Mouse (Mus musculus) stomach, embryonic 14.5 days (tissue): ENCODE data around the gene Gin1. TPM values are rescaled to one million over a fixed set of nuclear protein-coding genes. Genes with fewer than 3 reads are reported as not detected.

Experiments used
- ATAC-seq: fragments of 200-750 bp; cut with Nextera tagmentation; 2 replicates; pipeline ENCODE4 v1.8.0; 2017; ENCODE audit warnings: low read depth, moderate TSS enrichment; ENCODE audit not compliant: insufficient number of reproducible peaks, insufficient read depth, low FRiP score
- H3K27ac ChIP-seq: fragments of 300-500 bp; sonication (generic); 2 replicates; pipeline ENCODE4 v1.5.1; 2014; ENCODE audit warnings: mild to moderate bottlenecking, low read length, moderate library complexity, mixed read lengths
- H3K27me3 ChIP-seq: fragments of 300-500 bp; sonication (generic); 2 replicates; pipeline ENCODE4 v1.6.1; 2014; ENCODE audit warnings: low read length, control low read depth, mixed read lengths; ENCODE audit not compliant: control insufficient read depth, insufficient read depth
- H3K36me3 ChIP-seq: fragments of 300-500 bp; sonication (generic); 2 replicates; pipeline ENCODE4 v1.6.1; 2014; ENCODE audit warnings: mild to moderate bottlenecking, control low read depth, low read length, moderate library complexity, mixed read lengths; ENCODE audit not compliant: control insufficient read depth, insufficient read depth
- H3K4me1 ChIP-seq: fragments of 300-500 bp; sonication (generic); 2 replicates; pipeline ENCODE4 v1.6.1; 2014; ENCODE audit warnings: low read length, control low read depth, mixed read lengths; ENCODE audit not compliant: control insufficient read depth, insufficient read depth
- H3K4me2 ChIP-seq: fragments of 300-500 bp; sonication (generic); replicated peaks from 2 replicates; pipeline ENCODE4 v1.6.1; 2014; ENCODE audit warnings: low read depth, low read length, control low read depth
- H3K4me3 ChIP-seq: fragments of 300-500 bp; sonication (generic); 2 replicates; pipeline ENCODE4 v1.5.1; 2014; ENCODE audit warnings: low read depth, low read length, control low read depth
- H3K9ac ChIP-seq: fragments of 300-500 bp; sonication (generic); replicated peaks from 2 replicates; pipeline ENCODE4 v1.6.1; 2014; ENCODE audit warnings: low read depth, mild to moderate bottlenecking, control low read depth, low read length, moderate library complexity, mixed read lengths
- H3K9me3 ChIP-seq: fragments of 300-500 bp; sonication (generic); 2 replicates; pipeline ENCODE4 v1.6.1; 2016; ENCODE audit warnings: low read depth, low read length, control low read depth; ENCODE audit not compliant: control insufficient read depth
- WGBS: fragments of 180-500 bp; shearing (Covaris S2); extraction: QIAGEN DNeasy Blood & Tissue Kit; methylation state at CpG from one replicate; pipeline ENCODE4 v1.1.7; 2014; 5-methylcytosine and 5-hydroxymethylcytosine counted together
- polyA plus RNA-seq: library from polyadenylated mRNA; unstranded; fragments of >200 nt; fragmentation: Nextera tagmentation; extraction: Ambion mirVana; gene quantifications from 2 replicates; pipeline ENCODE4 v1.2.1, GENCODE M21; 2014

Gin1 gene
- polyA plus RNA-seq, result 16.4 and 19.3 TPM in 2 replicates

GRCm38 (mm10) chr1:97769904-97770753 lies at the start of gene Gin1, which contains the start of gene Ppip5k2:
Gene Gin1, plus strand, starts transcription at chr1:97770172.
Gene Ppip5k2, minus strand, starts transcription at chr1:97770411.
- H3K27me3 ChIP-seq, result no peaks in the 10 kb centered on the region
- under 1% methylated on average over 66 of the region's 66 CpGs for WGBS
- H3K4me3 ChIP-seq, result peak within 1 kb of the TSS; percentile 89
- peak; percentile 98 for ATAC-seq
- peak within 1 kb of the TSS; percentile 66 for H3K9ac ChIP-seq
- peaks cover 15% of the 10 kb centered on the region for H3K4me1 ChIP-seq
- H3K9me3 ChIP-seq, result no peaks in the 10 kb centered on the region
- H3K36me3 ChIP-seq, result no peaks in the 10 kb centered on the region
- peak within 1 kb of the TSS; percentile 76 for H3K27ac ChIP-seq
- H3K4me2 ChIP-seq, result peak within 1 kb of the TSS; percentile 77

GRCm38 (mm10) chr1:97726730-97727129 lies 43.2 kb upstream of the Gin1 start:
- Histone ChIP-seq H3K9me3 (no peaks in the 10 kb centered on the region), H3K4me1 (no peaks in the 10 kb centered on the region), H3K4me3 (no peak overlapping the region), H3K36me3 (peaks cover 27% of the 10 kb centered on the region), H3K4me2 (no peak overlapping the region), H3K27me3 (no peaks in the 10 kb centered on the region), H3K9ac (no peak overlapping the region), H3K27ac (no peak overlapping the region)
- ATAC-seq, result no peak
- 65% methylated on average over 2 of the region's 2 CpGs for WGBS

DNA sequence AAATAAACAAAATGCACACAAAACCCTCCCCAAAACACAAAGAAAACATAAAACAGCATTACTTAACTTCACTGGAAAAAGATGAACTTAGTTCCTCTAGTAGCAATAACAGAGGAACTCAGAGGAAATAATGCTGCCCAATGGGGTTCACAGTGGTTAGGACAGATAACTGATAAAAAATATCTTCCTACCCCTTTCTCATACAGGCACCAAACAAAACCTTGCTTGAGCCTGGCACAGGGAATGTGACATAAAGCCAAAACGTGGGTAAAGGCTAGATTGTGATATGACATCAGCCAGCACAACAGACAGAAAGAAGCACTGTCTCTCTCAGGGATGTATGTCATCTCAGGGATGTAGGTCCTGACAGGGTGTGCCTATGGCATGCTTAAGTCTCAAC lies 40.6 kb upstream of the Gin1 start:
- peaks cover 21% of the 10 kb centered on the region for H3K36me3 ChIP-seq
- H3K27me3 ChIP-seq, result no peaks in the 10 kb centered on the region
- H3K4me3 ChIP-seq, result no peak overlapping the region
- H3K4me2 ChIP-seq, result no peak overlapping the region
- H3K4me1 ChIP-seq, result no peaks in the 10 kb centered on the region
- 80% methylated on average over 1 of the region's 1 CpGs for WGBS
- no peak for ATAC-seq
- no peak overlapping the region for H3K27ac ChIP-seq
- H3K9me3 ChIP-seq, result no peaks in the 10 kb centered on the region
- no peak overlapping the region for H3K9ac ChIP-seq

- peaks cover 39% of the 10 kb centered on the region for H3K36me3 ChIP-seq
- no peak overlapping the region for H3K4me3 ChIP-seq
- no peak overlapping the region for H3K4me2 ChIP-seq
- no peaks in the 10 kb centered on the region for H3K9me3 ChIP-seq
- H3K27me3 ChIP-seq, result no peaks in the 10 kb centered on the region
- ATAC-seq, result no peak
- no peaks in the 10 kb centered on the region for H3K4me1 ChIP-seq
- WGBS, result 100% methylated on average over 1 of the region's 1 CpGs
- H3K9ac ChIP-seq, result no peak overlapping the region
- H3K27ac ChIP-seq, result no peak overlapping the region
These were observed 26.9 kb upstream of the Gin1 start for GRCm38 (mm10) chr1:97743063-97743462.

DNA sequence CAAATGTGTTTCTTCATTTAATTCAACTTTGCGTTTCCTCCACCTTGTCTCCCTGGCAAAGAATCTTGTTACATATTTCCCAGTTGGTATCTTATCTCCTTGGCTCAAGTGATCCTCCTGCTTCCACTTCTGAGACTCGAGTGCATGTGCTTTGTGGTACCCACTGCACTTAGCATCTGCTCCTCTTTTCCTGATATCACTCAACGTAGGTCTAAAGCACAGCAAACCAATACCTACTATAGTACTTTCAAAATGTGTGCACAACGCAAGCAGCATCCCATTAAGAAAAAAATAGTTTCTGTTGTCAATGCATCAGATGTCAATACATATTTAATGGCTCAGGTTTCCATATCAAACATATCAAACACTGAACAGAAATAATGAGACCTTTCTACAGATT lies 24.3 kb upstream of the Gin1 start:
- Histone ChIP-seq H3K9me3 (no peaks in the 10 kb centered on the region), H3K4me2 (no peak overlapping the region), H3K4me1 (no peaks in the 10 kb centered on the region), H3K4me3 (no peak overlapping the region), H3K36me3 (peaks cover 38% of the 10 kb centered on the region), H3K9ac (no peak overlapping the region), H3K27me3 (no peaks in the 10 kb centered on the region), H3K27ac (no peak overlapping the region)
- 89% methylated on average over 4 of the region's 4 CpGs for WGBS
- no peak for ATAC-seq

DNA sequence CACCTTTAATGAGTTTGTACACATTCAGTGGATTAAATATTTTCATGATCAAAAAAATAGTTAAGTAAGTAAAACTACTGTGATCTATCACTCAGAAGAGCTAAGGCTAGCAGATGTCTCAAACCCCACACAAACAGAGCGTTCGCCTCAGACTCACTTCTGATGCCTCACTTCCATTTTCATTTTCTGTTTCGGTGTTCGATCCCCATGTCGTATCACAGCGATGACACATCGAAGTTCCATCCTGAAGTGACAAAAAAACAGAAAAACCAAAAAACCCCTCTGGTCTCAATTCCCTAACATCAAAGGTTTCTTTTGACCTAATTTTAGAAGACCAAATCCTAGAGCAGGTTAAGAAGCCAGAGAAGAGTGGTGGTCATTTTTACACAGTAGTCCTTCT lies 23.7 kb upstream of the Gin1 start:
- Histone ChIP-seq H3K9ac (no peak overlapping the region), H3K9me3 (no peaks in the 10 kb centered on the region), H3K4me1 (no peaks in the 10 kb centered on the region), H3K27ac (no peak overlapping the region), H3K36me3 (peaks cover 35% of the 10 kb centered on the region), H3K4me3 (no peak overlapping the region), H3K27me3 (no peaks in the 10 kb centered on the region), H3K4me2 (no peak overlapping the region)
- 92% methylated on average over 7 of the region's 7 CpGs for WGBS
- ATAC-seq, result no peak

DNA sequence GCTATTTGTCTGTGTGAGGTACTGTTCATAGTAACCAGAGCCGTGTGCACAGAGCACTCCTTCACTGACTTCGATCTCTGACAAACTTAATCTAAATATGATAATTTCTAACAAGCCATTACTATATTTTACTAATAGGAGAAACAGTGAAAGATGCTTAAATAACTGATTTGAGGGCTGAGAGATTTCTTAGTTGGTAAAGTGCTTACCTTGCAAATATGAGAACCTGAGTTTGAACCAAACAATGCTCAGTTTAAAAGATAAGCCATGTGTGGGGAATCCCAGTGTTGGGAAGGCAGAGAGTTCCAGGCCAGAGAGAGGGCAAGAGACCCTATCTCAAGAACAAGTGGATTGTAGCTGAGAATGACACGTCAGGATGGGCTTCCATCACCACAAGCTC lies 21.8 kb upstream of the Gin1 start:
- H3K9ac ChIP-seq, result no peak overlapping the region
- no peak for ATAC-seq
- no peaks in the 10 kb centered on the region for H3K4me1 ChIP-seq
- no peak overlapping the region for H3K4me2 ChIP-seq
- no peaks in the 10 kb centered on the region for H3K9me3 ChIP-seq
- no peak overlapping the region for H3K27ac ChIP-seq
- no peak overlapping the region for H3K4me3 ChIP-seq
- 92% methylated on average over 3 of the region's 3 CpGs for WGBS
- no peaks in the 10 kb centered on the region for H3K27me3 ChIP-seq
- H3K36me3 ChIP-seq, result peaks cover 38% of the 10 kb centered on the region

- Histone ChIP-seq H3K36me3 (peaks cover 27% of the 10 kb centered on the region), H3K9me3 (no peaks in the 10 kb centered on the region), H3K9ac (no peak overlapping the region), H3K27ac (no peak overlapping the region), H3K4me3 (no peak overlapping the region), H3K4me1 (no peaks in the 10 kb centered on the region), H3K27me3 (no peaks in the 10 kb centered on the region), H3K4me2 (no peak overlapping the region)
- no peak for ATAC-seq
These were observed 16.8 kb upstream of the Gin1 start for GRCm38 (mm10) chr1:97753216-97753615.

GRCm38 (mm10) chr1:97754392-97754791 lies 15.6 kb upstream of the Gin1 start:
- Histone ChIP-seq H3K4me1 (no peaks in the 10 kb centered on the region), H3K4me3 (no peak overlapping the region), H3K4me2 (no peak overlapping the region), H3K27me3 (no peaks in the 10 kb centered on the region), H3K27ac (no peak overlapping the region), H3K9ac (no peak overlapping the region), H3K36me3 (peaks cover 21% of the 10 kb centered on the region), H3K9me3 (no peaks in the 10 kb centered on the region)
- ATAC-seq, result no peak
- 79% methylated on average over 4 of the region's 4 CpGs for WGBS
